Mouse (Mus musculus) gastrocnemius, adult 2 months (tissue): Measurements from ENCODE around the gene Gm5415. TPM values are rescaled to one million over a fixed set of nuclear protein-coding genes. Genes with fewer than 3 reads are reported as not detected.
"Not testable (repeated sequence)": the region's sequence is repeated elsewhere in the genome, so short reads cannot be mapped to it uniquely, and the experiment has no call there.

Experiments used
- DNase-seq: peaks from one replicate; pipeline ENCODE4 v3.0.0; 2022
- H3K27ac ChIP-seq: fragments of 200-600 bp; 2 replicates; pipeline ENCODE4 v1.8.1; 2022; ENCODE audit warnings: mild to moderate bottlenecking
- H3K4me3 ChIP-seq: fragments of 200-600 bp; 2 replicates; pipeline ENCODE4 v1.8.1; 2022; ENCODE audit warnings: mild to moderate bottlenecking, moderate library complexity
- CTCF ChIP-seq: fragments of 200-600 bp; IDR thresholded peaks from 2 replicates; pipeline ENCODE4 v1.8.1; 2022; ENCODE audit warnings: antibody characterized with exemption, mild to moderate bottlenecking, moderate library complexity
- intact Hi-C: fragments of 180-260 bp; cut with DNase I; formaldehyde crosslinking; loops from one replicate; pipeline ENCODE4 v1.15.1; 2025
- long read RNA-seq, 2 experiments: library from polyadenylated mRNA; stranded (forward); transcript quantifications; one replicate each; pipeline ENCODE4 v2.0.0; 2021
- total RNA-seq, 2 experiments: library from RNA; stranded (reverse); gene quantifications; 2 replicates each; pipeline ENCODE4 v1.2.3; 2021

Gm5415 gene
- not detected for total RNA-seq
- long read RNA-seq, experiment 1 = 0 reads
- long read RNA-seq, experiment 2 = 0 reads

GRCm38 (mm10) chr1:32547194-32547593, at the start of gene Gm5415:
Gene Gm5415, minus strand, starts transcription at chr1:32547294.
- H3K4me3 ChIP-seq, DNase-seq, intact Hi-C loops, H3K27ac ChIP-seq: not testable (repeated sequence)

GRCm38 (mm10) chr1:32568901-32569300, 21.8 kb upstream of the Gm5415 start:
- TF ChIP-seq CTCF = no peak
- H3K27ac ChIP-seq = no peak overlapping the region
- no peak for DNase-seq
- no peak overlapping the region for H3K4me3 ChIP-seq
- intact Hi-C loops = no loop called here

GRCm38 (mm10) chr1:32553925-32554324, 6.8 kb upstream of the Gm5415 start:
- intact Hi-C loops = no loop called here
- no peak for DNase-seq
- TF ChIP-seq CTCF = no peak

GRCm38 (mm10) chr1:32553459-32553858, 6.4 kb upstream of the Gm5415 start:
- Histone ChIP-seq H3K27ac (no peak overlapping the region), H3K4me3 (no peak overlapping the region)
- TF ChIP-seq CTCF = no peak
- no peak for DNase-seq
- intact Hi-C loops = no loop called here

More at GRCm38 (mm10) chr1:32553925-32554324, 6.8 kb upstream of the Gm5415 start:
- Histone ChIP-seq H3K4me3 (no peak overlapping the region), H3K27ac (no peak overlapping the region)

- Histone ChIP-seq H3K4me3 (no peak overlapping the region), H3K27ac (no peak overlapping the region)
- DNase-seq = no peak
- intact Hi-C loops = no loop called here
- TF ChIP-seq CTCF = no peak
These were observed 43.7 kb downstream of the Gm5415 start for GRCm38 (mm10) chr1:32503381-32503780.
